Mouse (Mus musculus): ENCODE measurements at regions not wholly inside any gene's neighbourhood (a gene's known extent, or its start where the extent isn't known, plus 50 kb on each side); places are given as distances from the start of the nearest gene placed in this dataset.

DNA sequence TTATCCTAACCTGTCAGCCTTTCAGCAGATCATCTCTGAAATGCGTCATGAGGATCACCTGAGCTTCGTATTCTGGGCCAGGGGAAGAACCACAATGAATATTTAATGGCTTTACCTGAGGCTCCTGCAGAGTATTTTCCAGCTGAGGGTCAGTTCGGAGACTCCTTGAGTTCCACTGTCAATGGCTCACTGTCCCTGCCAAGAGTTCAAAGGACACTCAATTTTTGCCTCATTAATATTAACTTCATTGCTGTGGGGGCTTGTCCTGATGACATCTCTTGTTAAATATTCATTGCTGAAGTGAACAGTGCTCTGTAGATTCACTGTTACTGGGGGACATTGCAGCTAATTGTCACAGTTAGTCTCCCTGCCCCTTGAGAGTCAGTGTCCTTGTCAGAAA lies 316.2 kb upstream of the Myt1l start:
- DNase-seq (ENCODE audit: low read depth) = no peak

- DNase-seq (ENCODE audit: low read depth) = no peak
These were observed 314.6 kb upstream of the Myt1l start for GRCm38 (mm10) chr12:29213625-29214024.

DNA sequence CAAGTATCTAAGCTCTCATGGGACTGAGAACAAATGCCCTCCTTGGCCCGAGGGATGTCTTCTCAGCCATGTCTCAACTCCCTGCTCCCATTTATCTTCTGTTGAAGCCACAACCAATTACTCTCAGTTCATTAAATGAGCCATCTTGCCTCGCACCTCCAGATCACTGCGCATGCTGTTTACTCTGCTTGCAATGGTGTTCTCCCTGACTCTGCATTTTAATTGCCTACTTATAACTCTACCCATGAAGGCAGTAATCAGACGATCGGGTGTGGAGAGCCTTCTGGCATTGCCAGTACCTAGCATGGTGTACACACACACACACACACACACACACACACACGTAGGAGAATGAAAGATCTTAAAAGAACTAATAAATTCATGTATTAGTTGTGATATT lies 306.1 kb upstream of the Myt1l start:
- DNase-seq (ENCODE audit: low read depth) = no peak

GRCm38 (mm10) chr12:29226001-29226400 lies 302.2 kb upstream of the Myt1l start:
- no peak for DNase-seq (ENCODE audit: low read depth)

DNA sequence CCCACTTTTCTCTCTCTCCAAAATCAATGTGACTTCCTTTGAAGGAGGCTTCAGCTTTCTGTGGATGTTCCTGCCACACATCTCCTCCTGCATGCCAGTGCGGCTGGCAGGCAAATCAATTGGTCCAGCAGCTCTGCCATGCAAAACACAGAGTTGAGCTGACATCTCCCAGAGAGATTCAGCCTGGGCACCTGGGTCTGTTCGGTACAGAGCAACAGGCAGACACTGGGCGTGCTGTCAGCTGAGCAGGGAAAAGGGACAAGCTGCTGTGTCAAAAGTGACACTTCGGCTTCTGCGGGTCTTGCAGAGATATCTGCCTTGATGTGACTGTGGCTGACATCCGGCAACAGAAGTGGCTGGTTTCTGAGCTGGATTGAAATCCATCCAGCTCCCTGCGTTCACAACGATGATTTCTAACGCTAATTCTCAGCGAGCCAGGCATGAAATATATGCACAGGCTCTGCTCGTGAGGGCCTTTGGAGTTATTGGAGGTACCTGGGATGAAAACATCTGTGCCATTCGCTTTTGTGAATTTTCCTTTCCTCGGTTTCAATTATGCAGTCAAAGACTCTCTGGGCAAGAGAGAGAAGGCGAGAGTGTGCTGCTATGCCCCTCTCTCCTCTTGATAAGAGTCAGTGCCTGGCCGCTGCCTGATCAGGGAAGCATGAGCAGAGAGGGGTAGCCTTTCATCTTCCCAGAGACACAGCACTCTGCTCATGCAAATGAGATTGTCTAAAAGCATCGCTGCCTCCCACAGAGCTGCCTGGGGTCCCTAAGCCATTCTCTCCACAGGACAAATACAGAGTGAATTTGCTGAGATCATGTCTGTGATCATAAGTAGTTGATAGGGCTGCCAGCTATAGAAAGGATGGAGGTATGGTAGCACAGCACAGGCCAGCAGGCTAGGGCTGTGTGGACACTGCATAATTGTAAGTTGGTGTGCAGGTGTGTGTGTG lies 295.4 kb upstream of the Myt1l start:
- no peak for DNase-seq (ENCODE audit: low read depth)

DNA sequence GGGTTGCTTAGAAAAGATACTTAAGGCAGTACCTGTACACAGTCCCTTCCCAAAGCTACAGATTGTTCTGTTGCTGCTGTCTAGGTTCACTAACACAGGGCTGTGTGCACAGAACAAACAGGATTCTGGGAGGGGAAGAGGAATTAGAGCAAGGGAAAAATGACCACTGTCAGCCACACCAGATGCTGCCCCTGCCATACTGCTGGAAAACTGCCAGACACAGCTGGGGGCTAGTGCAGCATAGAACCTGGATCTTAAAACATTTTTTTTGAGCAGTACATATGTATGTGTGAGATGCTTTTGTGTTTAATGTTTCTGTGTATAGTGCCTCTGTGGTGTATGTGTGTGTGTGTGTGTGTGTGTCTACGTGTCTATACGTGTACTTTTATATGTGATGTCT lies 291.7 kb upstream of the Myt1l start:
- no peak for DNase-seq (ENCODE audit: low read depth)

- DNase-seq (ENCODE audit: low read depth) = no peak
These were observed 290.7 kb upstream of the Myt1l start for GRCm38 (mm10) chr12:29237516-29237915.

- DNase-seq (ENCODE audit: low read depth) = no peak
These were observed 288.7 kb upstream of the Myt1l start for GRCm38 (mm10) chr12:29239482-29239881.

- no peak for DNase-seq (ENCODE audit: low read depth)
These were observed 288.2 kb upstream of the Myt1l start for GRCm38 (mm10) chr12:29239975-29240374.

GRCm38 (mm10) chr12:29243087-29243486 lies 285.1 kb upstream of the Myt1l start:
- DNase-seq (ENCODE audit: low read depth) = no peak

DNA sequence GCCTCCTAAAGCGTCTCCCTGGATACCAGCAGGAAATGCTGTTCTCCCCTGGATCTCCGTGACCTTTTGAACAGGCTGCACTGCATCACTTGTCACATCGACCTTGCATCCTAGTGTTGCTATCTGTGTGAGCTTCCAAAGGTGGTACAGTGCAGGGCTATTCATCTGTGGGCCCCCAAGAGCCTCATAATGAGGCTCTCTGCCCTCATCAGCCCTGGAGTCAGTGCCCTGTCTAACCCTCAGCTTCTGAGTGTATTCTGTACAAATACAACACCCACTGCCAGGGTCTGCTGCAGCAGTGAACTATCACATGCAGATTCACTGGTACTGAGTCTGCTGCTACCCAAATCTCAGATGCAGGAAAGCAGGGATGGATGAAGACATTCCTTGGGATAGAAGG lies 282.1 kb upstream of the Myt1l start:
- no peak for DNase-seq (ENCODE audit: low read depth)

DNA sequence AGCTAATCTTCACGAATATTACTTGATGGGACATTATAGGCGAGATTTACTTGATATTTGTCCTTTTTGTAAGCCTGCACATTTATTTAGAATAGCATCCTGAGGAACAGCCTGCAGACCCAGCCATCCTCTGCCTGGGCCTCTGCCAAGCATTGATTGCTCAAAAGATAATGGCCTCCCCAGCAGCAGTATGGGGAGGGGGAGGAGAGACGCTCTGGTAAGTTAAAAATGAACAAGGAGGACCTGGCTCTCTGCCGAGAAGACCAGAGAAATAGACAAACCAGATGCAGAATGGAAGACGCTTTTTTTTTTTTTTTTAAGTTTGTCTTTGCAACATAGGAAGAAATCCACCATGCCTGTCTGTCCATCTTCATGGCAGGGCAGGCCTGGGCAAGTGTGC lies 280.8 kb upstream of the Myt1l start:
- no peak for DNase-seq (ENCODE audit: low read depth)

DNA sequence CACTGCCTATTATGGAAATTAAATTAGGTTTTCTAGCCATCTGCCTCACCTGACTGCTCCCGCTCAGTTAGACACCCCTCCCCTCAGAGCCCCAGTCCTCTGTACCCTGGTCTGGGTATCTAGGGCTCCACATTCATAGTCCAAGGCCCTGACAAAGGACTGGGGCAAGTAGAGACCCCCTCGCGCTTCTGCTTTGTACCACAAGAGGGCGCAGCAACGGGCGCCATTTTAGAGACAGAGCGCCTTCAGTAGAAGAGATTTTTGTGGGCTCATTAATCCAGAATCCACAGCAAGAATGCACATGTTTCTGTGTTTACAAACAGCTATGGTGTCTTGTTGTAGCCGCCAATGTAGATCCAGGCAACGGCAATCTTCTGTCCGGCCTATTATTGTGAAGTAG lies 279.7 kb upstream of the Myt1l start:
- no peak for DNase-seq (ENCODE audit: low read depth)

GRCm38 (mm10) chr12:29256103-29256502 lies 272.1 kb upstream of the Myt1l start:
- DNase-seq (ENCODE audit: low read depth) = no peak

GRCm38 (mm10) chr12:29257011-29257734 lies 271.0 kb upstream of the Myt1l start:
- no peak for DNase-seq (ENCODE audit: low read depth)

- no peak for DNase-seq (ENCODE audit: low read depth)
These were observed 270.2 kb upstream of the Myt1l start for GRCm38 (mm10) chr12:29257735-29258547.

GRCm38 (mm10) chr12:29258548-29258874 lies 269.7 kb upstream of the Myt1l start:
- DNase-seq (ENCODE audit: low read depth) = no peak

DNA sequence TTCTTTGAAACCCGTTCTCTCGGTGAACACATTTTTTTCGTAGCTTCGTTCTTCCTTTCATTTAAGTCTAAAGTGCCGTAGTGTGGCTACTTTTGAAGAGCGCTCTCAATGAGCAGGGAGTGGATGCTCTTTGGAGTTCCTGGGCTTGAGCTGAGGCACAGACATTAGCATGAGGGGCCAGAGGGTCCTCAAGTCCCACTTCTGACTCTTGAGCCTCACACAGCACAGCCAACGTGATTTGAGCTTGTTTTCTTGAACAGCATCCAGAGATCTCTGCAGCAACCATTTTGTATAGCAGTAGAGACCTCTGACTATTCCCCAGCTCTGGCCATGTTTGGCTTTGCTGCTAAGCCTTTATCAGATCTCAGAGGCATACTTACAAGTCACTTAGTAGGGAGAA lies 269.2 kb upstream of the Myt1l start:
- DNase-seq (ENCODE audit: low read depth) = no peak

DNA sequence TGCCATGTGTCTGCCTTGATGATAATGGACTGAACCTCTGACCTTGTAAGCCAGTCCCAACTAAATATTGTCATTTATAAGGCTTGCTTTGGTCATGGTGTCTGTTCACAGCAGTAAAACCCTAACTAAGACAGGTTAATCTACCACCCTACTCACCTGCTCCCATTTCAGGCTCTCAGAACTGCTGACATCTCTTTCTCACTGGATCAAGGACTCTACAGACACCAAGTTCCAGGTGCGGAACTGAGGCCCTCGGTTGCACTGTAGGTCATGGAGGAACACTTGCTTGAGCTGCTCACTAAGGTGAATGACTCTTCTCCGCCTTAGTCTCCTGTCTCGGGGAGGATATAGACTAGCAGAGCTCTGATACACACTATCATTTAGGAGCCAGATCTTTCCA lies 254.0 kb upstream of the Myt1l start:
- DNase-seq (ENCODE audit: low read depth) = no peak

DNA sequence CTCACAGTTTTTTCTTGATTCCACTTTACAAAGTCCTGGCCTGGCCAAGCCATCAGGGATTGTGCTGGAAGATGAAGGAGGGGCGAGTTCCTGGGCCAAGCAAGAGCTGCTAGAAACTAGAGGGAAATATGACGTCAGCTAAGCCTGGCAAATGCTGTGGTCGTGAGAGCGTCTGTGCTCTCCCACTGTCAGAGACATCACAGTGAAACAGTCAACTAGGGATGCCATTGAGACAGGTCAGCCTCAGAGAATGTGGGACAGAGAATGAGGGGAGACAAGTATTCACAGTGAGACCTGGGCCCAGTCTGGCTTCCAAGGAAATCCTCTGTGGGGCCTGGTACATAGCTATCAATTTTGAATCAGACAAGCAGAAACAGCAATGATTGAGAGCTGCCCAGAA lies 252.5 kb upstream of the Myt1l start:
- DNase-seq (ENCODE audit: low read depth) = no peak

DNA sequence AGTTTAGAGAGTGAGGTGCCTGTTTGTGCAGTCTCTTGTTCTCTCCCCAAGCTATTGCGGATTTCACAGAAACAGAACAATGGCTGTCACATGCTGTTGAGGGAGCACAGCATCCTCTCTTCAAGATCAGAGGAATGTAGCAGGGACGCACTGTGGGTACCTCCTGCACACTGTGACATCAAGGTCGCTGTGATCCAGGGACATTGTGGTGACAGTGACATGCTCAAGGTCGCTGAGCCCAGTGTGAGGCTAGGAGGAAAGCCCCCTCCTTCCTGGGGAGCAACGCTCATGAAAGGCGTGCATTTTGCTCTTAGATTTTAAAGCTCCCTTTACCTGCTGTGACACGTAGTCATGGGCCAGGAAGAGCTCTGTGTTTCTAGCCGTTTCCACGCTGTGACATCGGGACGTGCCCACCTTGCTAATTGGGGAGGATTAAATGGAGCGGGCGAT lies 248.5 kb upstream of the Myt1l start:
- DNase-seq (ENCODE audit: low read depth) = no peak

DNA sequence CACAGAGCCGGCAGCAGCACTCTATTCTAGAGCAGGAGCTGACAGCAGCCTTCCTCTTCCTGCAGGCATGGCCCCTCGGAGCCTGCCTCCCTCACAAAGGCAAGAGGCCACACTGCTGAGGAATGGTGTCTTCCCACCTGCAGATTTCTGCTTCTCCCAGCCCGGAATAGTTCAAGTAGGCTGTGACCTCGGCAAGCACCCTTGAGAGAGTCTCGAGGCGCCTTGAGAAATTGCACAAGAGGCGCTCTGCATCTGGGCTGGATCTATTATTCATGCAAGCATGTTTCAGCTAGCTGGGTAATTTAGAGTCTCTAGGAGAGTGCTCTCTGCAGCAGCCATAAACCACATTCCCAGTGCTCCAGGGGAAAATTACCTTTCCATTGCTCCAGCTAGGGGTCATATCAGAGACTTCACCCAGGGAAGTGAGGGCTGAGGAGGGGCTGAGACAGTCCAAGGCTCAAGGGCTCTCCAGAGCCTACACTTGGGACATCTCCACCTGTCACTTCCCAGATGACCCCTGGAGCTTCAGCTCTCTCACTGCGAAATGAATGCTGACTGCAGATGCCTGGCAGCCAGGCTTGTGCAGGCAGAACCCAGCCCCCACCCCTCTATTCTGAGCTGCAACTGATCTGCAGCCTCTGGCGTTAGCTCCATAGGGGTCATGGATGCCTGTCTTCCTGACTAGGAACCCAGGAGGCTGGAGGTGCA lies 247.9 kb upstream of the Myt1l start:
- DNase-seq (ENCODE audit: low read depth) = no peak

All from naive thymus-derived CD4-positive, alpha-beta T cell, adult 2 months (primary cell).